Mouse (Mus musculus) gastrocnemius, adult 18-20 months (tissue): Measurements from ENCODE around the gene Cacna2d1. TPM values are rescaled to one million over a fixed set of nuclear protein-coding genes. Genes with fewer than 3 reads are reported as not detected.

Source experiments
- DNase-seq: peaks from one replicate; pipeline ENCODE4 v3.0.0; 2021; ENCODE audit warnings: low spot score
- total RNA-seq, 2 experiments: library from RNA; stranded (reverse); gene quantifications; 2 replicates each; pipeline ENCODE4 v1.2.3; 2021

Gene Cacna2d1
- total RNA-seq, 2 experiments from 2014 or later, result 235 to 243 TPM

- no peak for DNase-seq
Measured at GRCm38 (mm10) chr5:16376329-16376908, 441.9 kb downstream of the Cacna2d1 start.

- no peak for DNase-seq
Measured at GRCm38 (mm10) chr5:16410011-16410410, 475.5 kb downstream of the Cacna2d1 start.

GRCm38 (mm10) chr5:16414693-16415092 is 480.2 kb downstream of the Cacna2d1 start:
- DNase-seq, result no peak

- DNase-seq, result no peak
Measured at GRCm38 (mm10) chr5:16417996-16418395, 483.5 kb downstream of the Cacna2d1 start.

GRCm38 (mm10) chr5:16418504-16418903 is 484.0 kb downstream of the Cacna2d1 start:
- DNase-seq, result no peak

Other genes with a start within 250 kb of the Cacna2d1 start
- not detected for gene Speer4c, start 220.4 kb upstream of the Cacna2d1 start, total RNA-seq